Mouse (Mus musculus) heart, embryonic 16.5 days (tissue): ENCODE data around the gene Gnpda2. TPM values are rescaled to one million over a fixed set of nuclear protein-coding genes. Genes with fewer than 3 reads are reported as not detected.
A peak's percentile ranks its signal among the peaks of the same experiment; 100 is the strongest.

Source experiments
- ATAC-seq: fragments of 200-750 bp; cut with Nextera tagmentation; replicated peaks from 2 replicates; pipeline ENCODE4 v1.8.0; 2017; ENCODE audit warnings: moderate number of reproducible peaks; ENCODE audit not compliant: insufficient read depth, low FRiP score; ENCODE audit errors: extremely low read depth
- H3K27ac ChIP-seq: fragments of 300-500 bp; sonication (generic); 2 replicates; pipeline ENCODE4 v1.5.1; 2014; ENCODE audit warnings: mild to moderate bottlenecking, low read length, control low read depth, moderate library complexity
- H3K27me3 ChIP-seq: fragments of 300-500 bp; sonication (generic); 2 replicates; pipeline ENCODE4 v1.6.1; 2014; ENCODE audit warnings: low read length, mixed read lengths; ENCODE audit not compliant: control insufficient read depth, insufficient read depth
- H3K36me3 ChIP-seq: fragments of 300-500 bp; sonication (generic); 2 replicates; pipeline ENCODE4 v1.6.1; 2014; ENCODE audit not compliant: control insufficient read depth, insufficient read depth
- H3K4me1 ChIP-seq: fragments of 300-500 bp; sonication (generic); 2 replicates; pipeline ENCODE4 v1.6.1; 2014; ENCODE audit warnings: low read length, mixed read lengths; ENCODE audit not compliant: control insufficient read depth, insufficient read depth
- H3K4me2 ChIP-seq: fragments of 300-500 bp; sonication (generic); 2 replicates; pipeline ENCODE4 v1.6.1; 2014; ENCODE audit warnings: low read depth, mild to moderate bottlenecking, control low read depth, low read length
- H3K4me3 ChIP-seq: fragments of 300-500 bp; sonication (generic); 2 replicates; pipeline ENCODE4 v1.5.1; 2014; ENCODE audit warnings: mild to moderate bottlenecking, control low read depth, low read length
- H3K9ac ChIP-seq: fragments of 300-500 bp; sonication (generic); 2 replicates; pipeline ENCODE4 v1.6.1; 2014; ENCODE audit warnings: low read length, control low read depth
- H3K9me3 ChIP-seq: fragments of 300-500 bp; sonication (generic); replicated peaks from 2 replicates; pipeline ENCODE4 v1.6.1; 2016; ENCODE audit warnings: low read length; ENCODE audit not compliant: control insufficient read depth
- WGBS: fragments of 180-500 bp; shearing (Covaris S2); extraction: QIAGEN DNeasy Blood & Tissue Kit; methylation state at CpG from one replicate; pipeline ENCODE4 v1.1.7; 2014; 5-methylcytosine and 5-hydroxymethylcytosine counted together
- polyA plus RNA-seq: library from polyadenylated mRNA; unstranded; fragments of >200 nt; fragmentation: Nextera tagmentation; extraction: Ambion mirVana; gene quantifications from 2 replicates; pipeline ENCODE4 v1.2.1, GENCODE M21; 2015

Gene Gnpda2
- polyA plus RNA-seq, 1 experiment from 2014 or later, result 34.8 TPM

- 53% methylated on average over 1 of the region's 1 CpGs for WGBS
- Histone ChIP-seq H3K9ac (0 out of 2 replicates have a peak overlapping the region, but pooled peaks have one; percentile 30), H3K27me3 (no peaks in the 10 kb centered on the region), H3K27ac (no peak overlapping the region; the same call in 1 of the 2 replicates), H3K9me3 (no peaks in the 10 kb centered on the region), H3K36me3 (no peaks in the 10 kb centered on the region), H3K4me2 (no peak overlapping the region), H3K4me3 (no peak overlapping the region), H3K4me1 (peaks cover 3% of the 10 kb centered on the region; the same call in 1 of the 2 replicates)
- no peak; the same call in 1 of the 2 replicates for ATAC-seq
Observed at GRCm38 (mm10) chr5:69541680-69542079, 50.5 kb downstream of the Gnpda2 start.

- Histone ChIP-seq H3K27me3 (no peaks in the 10 kb centered on the region), H3K9me3 (no peaks in the 10 kb centered on the region), H3K36me3 (no peaks in the 10 kb centered on the region), H3K4me2 (no peak overlapping the region), H3K27ac (no peak overlapping the region), H3K4me3 (no peak overlapping the region), H3K4me1 (0 out of 2 replicates have a peak, but pooled peaks cover 2% of the 10 kb centered on the region), H3K9ac (no peak overlapping the region)
- ATAC-seq, result no peak
Observed at GRCm38 (mm10) chr5:69523944-69524343, 68.2 kb downstream of the Gnpda2 start.

Other genes with a start within 250 kb of the Gnpda2 start
- 18.9 and 22.4 TPM in 2 replicates for gene Yipf7, start 49.7 kb downstream of the Gnpda2 start, polyA plus RNA-seq
- 33.9 and 34.8 TPM in 2 replicates for gene Guf1, start 35.4 kb downstream of the Gnpda2 start, polyA plus RNA-seq